Mouse (Mus musculus) layer of hippocampus, adult 2 months (tissue): ENCODE measurements at regions not wholly inside any gene's neighbourhood (a gene's known extent, or its start where the extent isn't known, plus 50 kb on each side); places are given as distances from the start of the nearest gene placed in this dataset.

Experiments
- DNase-seq, 2 experiments: peaks; one replicate each; pipeline ENCODE4 v3.0.0; 2022; ENCODE audit warnings: low spot score in 2 of 2
- H3K27ac ChIP-seq: fragments of 200-600 bp; 2 replicates; pipeline ENCODE4 v1.8.1; 2022
- H3K4me3 ChIP-seq: fragments of 200-600 bp; 2 replicates; pipeline ENCODE4 v1.8.1; 2022; ENCODE audit warnings: mild to moderate bottlenecking
- CTCF ChIP-seq: fragments of 200-600 bp; conservative IDR thresholded peaks from 2 replicates; pipeline ENCODE4 v1.8.1; 2022; ENCODE audit warnings: antibody characterized with exemption, mild to moderate bottlenecking, moderate library complexity

DNA sequence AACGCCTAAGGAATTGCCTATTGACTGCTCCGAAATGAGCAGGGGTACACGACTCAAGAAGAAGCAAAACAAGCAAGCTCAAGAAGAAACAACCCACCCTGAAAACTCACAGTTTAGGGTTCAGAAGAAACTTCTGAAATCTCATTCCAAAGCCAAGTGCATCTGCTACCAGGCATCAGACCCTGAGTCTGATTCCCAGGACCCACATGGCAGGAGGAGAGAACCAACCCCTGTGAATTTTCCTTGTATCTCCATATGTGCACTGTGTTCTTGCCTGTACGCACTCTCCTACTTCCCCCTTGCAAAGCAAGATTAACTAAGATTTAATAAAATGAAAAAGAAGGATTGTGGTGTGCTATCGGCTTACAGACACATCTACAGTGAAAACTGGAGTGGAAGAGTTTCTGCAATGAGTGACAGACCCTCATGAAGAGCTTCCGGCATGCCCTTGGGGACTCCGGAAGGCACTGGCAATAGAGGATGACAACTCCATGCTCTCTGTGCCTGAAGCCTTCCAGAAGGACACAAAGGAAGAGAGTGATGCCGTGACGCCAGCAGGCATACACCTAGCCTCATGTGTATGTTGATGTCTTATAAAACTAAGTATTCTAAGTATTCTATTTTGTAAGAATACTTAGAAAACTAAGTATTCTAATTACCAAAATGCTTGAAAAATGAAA, 55.2 kb upstream of the 1110032F04Rik start:
- no peak for DNase-seq
- H3K27ac ChIP-seq, result no peak overlapping the region
- TF ChIP-seq CTCF, result no peak
- H3K4me3 ChIP-seq, result no peak overlapping the region

DNA sequence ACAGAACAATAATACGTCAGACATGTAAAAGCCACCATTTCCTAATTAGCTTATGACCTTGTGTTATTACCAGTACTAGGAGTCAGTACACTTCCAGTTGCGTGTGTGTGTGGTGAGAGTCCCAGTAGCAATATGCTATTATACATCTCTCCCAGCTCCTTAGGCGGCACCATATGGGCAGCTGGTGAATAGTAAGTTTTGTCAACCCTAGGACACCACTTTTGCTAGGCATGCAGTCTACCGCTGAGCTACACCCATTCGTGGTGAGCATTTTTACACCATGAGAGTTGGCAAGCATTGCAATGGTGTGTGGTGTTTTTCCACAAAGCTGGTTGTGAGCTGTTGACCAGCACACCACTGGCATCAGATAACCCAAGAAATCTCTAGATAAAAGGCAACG, 53.8 kb upstream of the 1110032F04Rik start:
- no peak for TF ChIP-seq CTCF
- no peak for DNase-seq

DNA sequence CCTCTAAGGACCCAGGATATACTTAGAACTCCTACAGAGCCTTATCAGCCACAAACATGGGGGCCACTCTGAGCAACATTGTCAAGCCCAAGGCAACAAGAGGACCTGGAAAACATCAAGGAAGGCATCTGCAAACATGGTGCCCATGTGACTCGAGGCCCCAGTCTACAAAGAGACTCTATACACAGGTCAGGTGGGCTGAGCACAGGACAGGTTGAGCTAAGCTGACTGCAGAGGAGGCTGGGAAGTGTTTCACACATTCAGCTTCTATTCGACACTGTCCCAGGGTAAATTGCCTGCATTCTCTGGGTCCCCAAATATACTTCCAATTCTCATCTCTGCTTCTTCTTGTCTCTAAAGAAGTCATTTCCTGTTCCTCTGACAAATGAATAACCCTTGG, 52.1 kb upstream of the 1110032F04Rik start:
- H3K27ac ChIP-seq, result no peak overlapping the region
- no peak for DNase-seq
- H3K4me3 ChIP-seq, result no peak overlapping the region
- TF ChIP-seq CTCF, result no peak

More for the DNA sequence above, 53.8 kb upstream of the 1110032F04Rik start:
- no peak overlapping the region for H3K4me3 ChIP-seq
- no peak overlapping the region for H3K27ac ChIP-seq
